Mouse (Mus musculus): ENCODE data around the gene Samd11.
A peak's percentile ranks its signal among the peaks of the same experiment; 100 is the strongest.

The Samd11 gene

GRCm38 (mm10) chr4:156213134-156213533 is 42.3 kb downstream of the Samd11 start:
- DNase-seq (ENCODE audit: low spot score): no peak

- DNase-seq (ENCODE audit: low spot score): no peak
Observed at GRCm38 (mm10) chr4:156209963-156210635, 45.4 kb downstream of the Samd11 start.

GRCm38 (mm10) chr4:156208872-156209271 is 46.6 kb downstream of the Samd11 start:
- DNase-seq (ENCODE audit: low spot score): no peak

GRCm38 (mm10) chr4:156203413-156204131 is 51.9 kb downstream of the Samd11 start:
- no peak for DNase-seq (ENCODE audit: low spot score)

- peak; percentile 49 for DNase-seq (ENCODE audit: low spot score)
Observed at GRCm38 (mm10) chr4:156203001-156203412, 52.5 kb downstream of the Samd11 start, which contains the start of gene AW011738. Gene AW011738, plus strand, starts transcription at chr4:156203304.

GRCm38 (mm10) chr4:156202462-156202893 is 53.0 kb downstream of the Samd11 start:
- no peak for DNase-seq (ENCODE audit: low spot score)

GRCm38 (mm10) chr4:156200623-156201475 is 54.6 kb downstream of the Samd11 start, which contains the start of gene Isg15:
Gene Isg15, minus strand, starts transcription at chr4:156200818.
- no peak for DNase-seq (ENCODE audit: low spot score)

GRCm38 (mm10) chr4:156197829-156198205 is 57.6 kb downstream of the Samd11 start:
- DNase-seq (ENCODE audit: low spot score): peak; percentile 81

- peak; percentile 70 for DNase-seq (ENCODE audit: low spot score)
Observed at GRCm38 (mm10) chr4:156197131-156197828, 58.2 kb downstream of the Samd11 start, which contains the start of gene Agrn. Gene Agrn, minus strand, starts transcription at chr4:156197488.
